Mouse (Mus musculus): Measurements from ENCODE around the gene Asb13. TPM values are rescaled to one million over a fixed set of nuclear protein-coding genes. Genes with fewer than 3 reads are reported as not detected.

Asb13 gene
- 10 to 100 TPM; 11.6 to 12.4 TPM for total RNA-seq (2023)

DNA sequence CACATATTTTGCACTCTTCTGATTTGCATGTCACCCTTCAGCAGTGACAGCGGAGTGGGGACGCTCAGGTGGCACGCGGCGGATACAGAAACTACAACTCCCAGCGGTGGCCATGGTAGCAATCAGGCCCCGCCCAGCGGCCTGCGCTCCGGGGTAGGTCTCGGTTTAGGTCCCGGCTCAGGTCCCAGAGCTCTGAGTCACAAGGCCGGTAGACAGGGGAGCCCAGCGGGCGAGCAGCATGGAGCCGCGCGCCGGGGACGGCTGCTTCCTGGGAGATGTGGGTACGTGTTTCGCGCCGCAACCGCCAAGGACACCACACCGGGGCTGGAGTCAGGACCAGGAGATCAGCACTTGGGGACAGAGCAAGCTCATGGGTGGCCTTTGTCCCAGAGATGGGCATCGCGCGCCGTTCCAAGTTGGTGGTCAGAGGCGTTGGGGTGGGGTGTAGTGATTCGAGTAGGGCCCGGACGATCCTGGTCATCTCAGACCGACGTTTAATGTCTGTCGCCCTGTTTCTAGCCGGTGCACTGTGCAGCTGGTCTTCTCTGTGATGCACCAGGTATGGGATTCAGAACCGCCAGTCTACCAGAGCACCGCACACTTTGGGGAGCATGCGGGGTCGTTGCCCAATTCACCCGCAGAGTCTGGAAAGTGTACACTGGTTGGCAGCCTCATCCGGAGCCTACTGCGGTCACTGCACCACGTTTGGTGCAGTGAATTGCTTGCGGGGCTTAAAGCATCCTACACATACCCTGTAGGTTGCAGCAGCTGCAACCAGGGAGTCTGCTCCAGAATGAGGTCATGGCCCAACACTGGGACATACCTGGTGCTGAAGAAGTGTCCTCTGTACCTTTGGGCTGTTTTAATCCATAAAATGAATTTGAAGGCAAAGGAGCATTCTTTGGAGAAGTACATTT is at the start of gene Asb13:
TSS of gene Asb13 (plus strand) at position 138 of the 917 bp plus-strand sequence.

DNA sequence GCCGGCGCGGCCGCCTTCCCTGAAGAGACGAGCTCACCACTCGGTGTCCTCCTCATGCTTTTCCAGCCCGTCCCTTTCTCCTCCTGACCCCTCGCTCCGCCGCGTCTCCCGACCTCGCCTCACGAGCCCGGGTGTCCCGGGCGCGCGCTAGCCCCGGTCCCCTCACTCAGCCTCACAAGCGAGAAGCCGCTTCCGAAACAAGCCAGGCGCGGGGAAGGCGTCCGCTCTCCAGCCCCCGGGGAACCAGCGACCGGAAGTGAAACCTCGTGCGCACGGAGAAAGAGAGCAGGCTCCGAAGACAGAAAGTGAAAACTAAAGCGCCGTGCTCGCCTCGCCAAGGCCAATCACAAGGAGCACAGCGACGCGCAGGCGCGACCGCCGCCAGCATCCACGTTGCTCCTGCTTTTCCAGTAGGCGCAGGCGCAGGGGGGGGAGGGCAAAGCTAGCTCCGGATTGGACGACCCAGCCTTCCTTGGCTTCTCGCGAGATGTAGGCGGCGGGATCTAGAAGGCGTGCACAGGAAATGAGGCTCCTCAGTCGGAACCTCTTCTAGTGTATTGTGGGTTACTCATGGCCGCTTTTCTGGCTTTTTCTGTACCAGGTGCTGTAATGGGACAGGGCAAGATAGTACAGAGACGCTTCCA is 22.9 kb upstream of the Asb13 start, which contains the start of gene Fam208b:
TSS of gene Fam208b (minus strand) at position 314 of the 644 bp plus-strand sequence.

Other genes with a start within 250 kb of the Asb13 start
- 100 to 1,000 TPM; 435 to 453 TPM for gene Gdi2, start 96.0 kb upstream of the Asb13 start, total RNA-seq (2023)
- 10 to 100 TPM; 28.3 to 32.5 TPM for gene Fam208b, start 22.9 kb upstream of the Asb13 start, total RNA-seq (2023)
- not detected for gene Calml3, start 170.3 kb downstream of the Asb13 start, total RNA-seq (2023)
- not detected for gene Calm4, start 203.7 kb downstream of the Asb13 start, total RNA-seq (2023)
- gene Calm5, start 220.1 kb downstream of the Asb13 start, total RNA-seq (2023): not detected